Mouse (Mus musculus) C2C12 (cell line): ENCODE measurements around the gene AI661453.

Experiments used
- CTCF ChIP-seq: IDR thresholded peaks from one replicate; pipeline ENCODE4 v1.5.1; 2011; ENCODE audit not compliant: control insufficient read depth, insufficient read depth, insufficient read length
- FOSL1 ChIP-seq: IDR thresholded peaks from one replicate; pipeline ENCODE4 v1.8.0; 2011; ENCODE audit warnings: mild to moderate bottlenecking, low read length; ENCODE audit not compliant: poor library complexity, insufficient read depth, severe bottlenecking
- MYOD1 ChIP-seq: IDR thresholded peaks from one replicate; pipeline ENCODE4 v1.6.1; 2011; ENCODE audit warnings: low read depth; ENCODE audit not compliant: control insufficient read depth, insufficient read length
- USF1 ChIP-seq: IDR thresholded peaks from one replicate; pipeline ENCODE4 v1.6.1; 2011; ENCODE audit warnings: low read depth, mild to moderate bottlenecking, control low read depth, moderate library complexity

GRCm38 (mm10) chr17:47509031-47509705 lies 72.8 kb downstream of the AI661453 start:
- TF ChIP-seq USF1 (no peak), CTCF (no peak), MYOD1 (no peak), FOSL1 (no peak)
